Mouse (Mus musculus) lung, embryonic 14.5 days (tissue): ENCODE data around the gene Oaz2. TPM values are rescaled to one million over a fixed set of nuclear protein-coding genes. Genes with fewer than 3 reads are reported as not detected.
A peak's percentile ranks its signal among the peaks of the same experiment; 100 is the strongest.

Experiments used
- ATAC-seq: fragments of 200-750 bp; cut with Nextera tagmentation; 2 replicates; pipeline ENCODE4 v1.8.0; 2017; ENCODE audit warnings: mild to moderate bottlenecking, moderate TSS enrichment, moderate library complexity; ENCODE audit not compliant: insufficient read depth
- DNase-seq: peaks from one replicate; pipeline ENCODE4 v3.0.0-alpha.2; 2015
- H3K27ac ChIP-seq: fragments of 300-500 bp; sonication (generic); 2 replicates; pipeline ENCODE4 v1.5.1; 2014; ENCODE audit warnings: low read depth, mild to moderate bottlenecking, moderate library complexity
- H3K27me3 ChIP-seq: fragments of 300-500 bp; sonication (generic); 2 replicates; pipeline ENCODE4 v1.6.1; 2014; ENCODE audit warnings: low read length, control low read depth; ENCODE audit not compliant: insufficient read depth
- H3K36me3 ChIP-seq: fragments of 300-500 bp; sonication (generic); 2 replicates; pipeline ENCODE4 v1.6.1; 2014; ENCODE audit warnings: control low read depth; ENCODE audit not compliant: insufficient read depth
- H3K4me1 ChIP-seq: fragments of 300-500 bp; sonication (generic); 2 replicates; pipeline ENCODE4 v1.6.1; 2014; ENCODE audit warnings: antibody characterized with exemption, control low read depth; ENCODE audit not compliant: insufficient read depth
- H3K4me2 ChIP-seq: fragments of 300-500 bp; sonication (generic); 2 replicates; pipeline ENCODE4 v1.6.1; 2014; ENCODE audit warnings: mild to moderate bottlenecking
- H3K4me3 ChIP-seq: fragments of 300-500 bp; sonication (generic); 2 replicates; pipeline ENCODE4 v1.5.1; 2014; ENCODE audit warnings: low read depth, low read length
- H3K9ac ChIP-seq: fragments of 300-500 bp; sonication (generic); 2 replicates; pipeline ENCODE4 v1.6.1; 2014
- H3K9me3 ChIP-seq: fragments of 300-500 bp; sonication (generic); 2 replicates; pipeline ENCODE4 v1.6.1; 2016; ENCODE audit warnings: low read depth, low read length, control low read depth
- CTCF ChIP-seq: IDR thresholded peaks from 2 replicates; pipeline ENCODE4 v1.5.1; 2016; ENCODE audit warnings: antibody characterized with exemption, low read depth
- WGBS: fragments of 180-500 bp; shearing (Covaris S2); extraction: QIAGEN DNeasy Blood & Tissue Kit; methylation state at CpG from one replicate; pipeline ENCODE4 v1.1.7; 2014; 5-methylcytosine and 5-hydroxymethylcytosine counted together
- polyA plus RNA-seq: library from polyadenylated mRNA; unstranded; fragments of >200 nt; fragmentation: Nextera tagmentation; extraction: Ambion mirVana; gene quantifications from 2 replicates; pipeline ENCODE4 v1.2.1, GENCODE M21; 2014

Oaz2 gene
- polyA plus RNA-seq, 1 experiment from 2014 or later: 263 TPM

GRCm38 (mm10) chr9:65629767-65630630 is 37.8 kb upstream of the Oaz2 start:
- Histone ChIP-seq H3K9me3 (no peaks in the 10 kb centered on the region), H3K4me3 (peak overlapping the region; percentile 77), H3K27ac (peak overlapping the region; percentile 67), H3K9ac (peak overlapping the region; percentile 74), H3K36me3 (no peaks in the 10 kb centered on the region), H3K4me2 (peak overlapping the region; percentile 96), H3K4me1 (no peaks in the 10 kb centered on the region), H3K27me3 (peaks cover 20% of the 10 kb centered on the region)
- no peak for TF ChIP-seq CTCF
- DNase-seq (peak; percentile 74), ATAC-seq (peak; percentile 93)
- WGBS: under 1% methylated on average over 61 of the region's 83 CpGs

- DNase-seq (peak; percentile 53), ATAC-seq (peak; percentile 77)
- no peak for TF ChIP-seq CTCF
- peaks cover 20% of the 10 kb centered on the region for H3K27me3 ChIP-seq
- peak overlapping the region; percentile 96 for H3K4me2 ChIP-seq
- no peaks in the 10 kb centered on the region for H3K9me3 ChIP-seq
- H3K9ac ChIP-seq: peak overlapping the region; percentile 74
- H3K36me3 ChIP-seq: no peaks in the 10 kb centered on the region
- H3K4me3 ChIP-seq: peak overlapping the region; percentile 77
- under 1% methylated on average over 72 of the region's 78 CpGs for WGBS
- peak overlapping the region; percentile 60 for H3K27ac ChIP-seq
- no peaks in the 10 kb centered on the region for H3K4me1 ChIP-seq
These were observed 37.0 kb upstream of the Oaz2 start for GRCm38 (mm10) chr9:65630631-65631353.

GRCm38 (mm10) chr9:65631354-65632021 is 36.3 kb upstream of the Oaz2 start:
- no peaks in the 10 kb centered on the region for H3K36me3 ChIP-seq
- no peaks in the 10 kb centered on the region for H3K9me3 ChIP-seq
- no peak for TF ChIP-seq CTCF
- 23% methylated on average over 16 of the region's 16 CpGs for WGBS
- H3K9ac ChIP-seq: peak overlapping the region; percentile 74
- H3K27ac ChIP-seq: peak overlapping the region; percentile 60; the same call in 1 of the 2 replicates
- peak overlapping the region; percentile 96 for H3K4me2 ChIP-seq
- H3K4me3 ChIP-seq: peak overlapping the region; percentile 77
- H3K27me3 ChIP-seq: peaks cover 20% of the 10 kb centered on the region
- peak; percentile 14; the same call in 1 of the 2 replicates for ATAC-seq
- no peak for DNase-seq
- H3K4me1 ChIP-seq: no peaks in the 10 kb centered on the region

GRCm38 (mm10) chr9:65635766-65636165 is 32.0 kb upstream of the Oaz2 start:
- Histone ChIP-seq H3K36me3 (no peaks in the 10 kb centered on the region), H3K4me3 (no peak overlapping the region), H3K4me2 (no peak overlapping the region), H3K27ac (no peak overlapping the region), H3K9me3 (no peaks in the 10 kb centered on the region), H3K4me1 (0 out of 2 replicates have a peak, but pooled peaks cover 3% of the 10 kb centered on the region), H3K9ac (no peak overlapping the region), H3K27me3 (peaks cover 6% of the 10 kb centered on the region; the same call in 1 of the 2 replicates)
- DNase-seq: no peak
- WGBS: 71% methylated on average over 1 of the region's 1 CpGs
- TF ChIP-seq CTCF: no peak
- ATAC-seq: no peak

GRCm38 (mm10) chr9:65636926-65637325 is 30.9 kb upstream of the Oaz2 start:
- no peaks in the 10 kb centered on the region for H3K9me3 ChIP-seq
- no peak overlapping the region for H3K27ac ChIP-seq
- H3K36me3 ChIP-seq: no peaks in the 10 kb centered on the region
- peaks cover 7% of the 10 kb centered on the region; the same call in 1 of the 2 replicates for H3K4me1 ChIP-seq
- no peak for DNase-seq
- no peaks in the 10 kb centered on the region for H3K27me3 ChIP-seq
- no peak overlapping the region for H3K4me3 ChIP-seq
- 82% methylated on average over 4 of the region's 4 CpGs for WGBS
- TF ChIP-seq CTCF: no peak
- no peak overlapping the region for H3K4me2 ChIP-seq
- no peak overlapping the region for H3K9ac ChIP-seq
- ATAC-seq: no peak

- no peak overlapping the region for H3K27ac ChIP-seq
- 57% methylated on average over 5 of the region's 5 CpGs for WGBS
- H3K9ac ChIP-seq: no peak overlapping the region
- no peak overlapping the region for H3K4me2 ChIP-seq
- DNase-seq: no peak
- H3K27me3 ChIP-seq: no peaks in the 10 kb centered on the region
- no peaks in the 10 kb centered on the region for H3K36me3 ChIP-seq
- H3K4me1 ChIP-seq: peaks cover 7% of the 10 kb centered on the region; the same call in 1 of the 2 replicates
- no peaks in the 10 kb centered on the region for H3K9me3 ChIP-seq
- no peak overlapping the region for H3K4me3 ChIP-seq
- ATAC-seq: no peak
- no peak for TF ChIP-seq CTCF
These were observed 28.7 kb upstream of the Oaz2 start for GRCm38 (mm10) chr9:65639065-65639464.
